Mouse (Mus musculus) c-Kit-negative CD71-positive TER-119-positive erythroid progenitor cells, embryonic 14.5 days (primary cell): ENCODE results near the gene Gm20498.
"Not testable (repeated sequence)": the region's sequence is repeated elsewhere in the genome, so short reads cannot be mapped to it uniquely, and the experiment has no call there.

Experiments
- DNase-seq: peaks from one replicate; pipeline ENCODE4 v3.0.0-alpha.2; 2013; ENCODE audit warnings: low read depth, low spot score

Gm20498 gene

DNA sequence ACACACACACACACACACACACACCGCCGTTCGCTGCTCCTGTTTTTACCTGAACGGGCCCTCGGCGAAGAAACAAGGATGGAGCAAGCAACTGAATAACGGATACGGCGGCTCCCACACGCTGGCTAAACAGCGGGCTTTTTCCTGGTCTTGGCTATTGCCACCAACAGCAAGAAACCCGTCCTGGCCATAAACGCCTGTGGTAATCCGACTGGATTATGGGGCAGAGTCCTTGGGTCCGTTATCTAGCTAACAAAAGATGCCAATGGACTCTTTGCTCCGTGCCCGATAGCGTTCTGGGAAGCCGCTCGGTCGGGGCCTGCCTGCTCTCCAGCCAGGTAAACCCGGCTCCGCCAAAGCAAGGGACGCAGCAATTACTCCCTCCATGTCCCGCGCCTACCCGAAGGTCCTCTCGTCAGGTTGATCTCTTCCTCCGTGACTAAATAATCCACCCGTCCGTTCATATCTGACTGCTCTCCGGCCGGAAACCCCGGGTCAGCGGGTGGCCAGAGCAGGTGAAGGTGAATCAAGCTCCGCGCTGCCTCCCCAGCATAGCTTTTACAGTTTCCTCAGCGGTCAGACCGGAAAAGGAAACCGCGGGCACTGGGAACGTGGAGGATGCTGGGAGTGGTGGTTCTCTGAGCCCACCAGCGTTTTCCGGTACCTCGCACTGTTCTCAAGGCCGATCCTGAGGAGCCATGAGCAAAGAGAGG, at the start of gene Gm20498, which contains the start of gene Synj2bp:
TSS of gene Gm20498 (minus strand) at position 590 of the 713 bp plus-strand sequence.
TSS of gene Synj2bp (minus strand) at position 596 of the 713 bp plus-strand sequence.
- DNase-seq: peak; percentile 58

DNA sequence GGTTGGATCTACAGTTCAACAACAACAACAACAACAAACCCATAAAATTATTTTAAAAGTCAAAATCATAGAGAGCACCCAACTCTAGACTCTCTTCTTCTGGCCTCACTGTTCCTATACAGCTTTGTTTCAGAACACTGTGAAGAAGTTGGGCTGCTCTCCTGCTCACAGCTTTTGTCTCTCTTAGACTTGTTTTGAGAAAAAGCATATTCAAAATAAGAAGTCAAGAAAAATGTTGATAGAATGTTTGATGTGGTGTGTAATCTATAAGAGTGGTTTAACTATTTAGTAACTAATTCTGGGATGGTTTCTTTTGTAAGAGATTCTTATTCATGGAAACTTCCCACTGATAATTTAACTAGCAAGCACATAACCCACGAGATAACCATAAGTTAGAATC, 35.7 kb upstream of the Gm20498 start, which contains the start of gene Adam21:
TSS of gene Adam21 (minus strand) at position 101 of the 400 bp plus-strand sequence.
- DNase-seq: no peak

GRCm38 (mm10) chr12:81567931-81568330, 35.2 kb upstream of the Gm20498 start:
- no peak for DNase-seq

DNA sequence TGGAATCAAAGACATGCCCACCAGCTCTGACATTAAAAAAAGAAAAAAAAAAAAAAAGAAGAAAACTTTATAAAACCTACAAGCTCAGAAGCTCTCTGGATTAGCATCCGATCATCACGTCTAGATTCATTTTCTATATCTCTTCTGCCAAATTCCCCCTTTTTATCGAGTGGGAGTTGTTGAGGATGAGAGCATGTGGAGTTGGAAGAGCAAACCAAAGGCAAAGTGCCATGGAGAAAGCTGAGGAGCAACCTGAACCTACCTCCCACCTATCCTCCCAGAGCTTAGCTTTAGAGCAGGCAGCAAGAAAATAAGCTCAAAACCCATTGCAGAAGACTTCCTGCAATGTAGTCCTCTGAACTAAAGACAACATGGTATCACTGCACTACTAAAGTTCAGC, 31.5 kb upstream of the Gm20498 start:
- DNase-seq: no peak

DNA sequence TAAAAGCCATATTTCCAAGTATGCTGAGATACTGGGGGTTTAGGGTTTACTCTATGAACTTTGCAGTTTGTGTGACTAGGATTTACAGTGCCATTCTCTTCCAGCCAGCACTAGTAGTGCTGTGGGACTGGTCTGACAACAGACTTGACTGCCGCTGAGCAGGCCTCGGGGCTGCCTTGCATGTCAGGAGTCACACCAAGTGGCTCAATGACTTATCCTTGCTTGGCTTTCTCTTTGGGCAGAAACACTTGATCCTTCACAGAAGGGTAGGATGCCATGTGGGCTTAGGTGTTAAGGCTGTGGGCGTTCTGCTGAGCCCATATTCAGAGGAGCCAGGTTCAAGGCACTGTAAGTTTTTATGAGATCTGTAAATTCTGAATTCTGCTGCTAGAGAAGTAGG, 16.6 kb upstream of the Gm20498 start:
- DNase-seq: no peak

DNA sequence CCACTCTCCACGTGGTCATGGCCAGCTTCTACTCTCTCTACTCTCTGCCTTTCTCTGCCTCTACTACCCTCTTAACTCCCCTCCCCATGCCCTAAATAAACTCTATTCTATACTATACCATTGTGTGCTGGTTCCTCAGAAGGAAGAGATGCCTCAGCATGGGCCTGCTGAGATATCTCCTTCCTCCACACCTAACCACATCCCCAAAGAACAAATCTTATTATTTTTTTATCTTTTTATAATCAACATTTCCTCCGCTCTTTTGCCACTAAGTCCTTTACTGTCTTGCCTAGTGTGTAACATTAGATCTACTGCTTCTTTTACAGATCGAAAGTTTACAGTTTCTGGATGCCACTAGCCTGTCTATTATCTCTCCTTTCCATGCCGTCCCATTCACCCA, 14.5 kb upstream of the Gm20498 start:
- DNase-seq: no peak

GRCm38 (mm10) chr12:81533029-81533419, 319 bp upstream of the Gm20498 start:
- no peak for DNase-seq

DNA sequence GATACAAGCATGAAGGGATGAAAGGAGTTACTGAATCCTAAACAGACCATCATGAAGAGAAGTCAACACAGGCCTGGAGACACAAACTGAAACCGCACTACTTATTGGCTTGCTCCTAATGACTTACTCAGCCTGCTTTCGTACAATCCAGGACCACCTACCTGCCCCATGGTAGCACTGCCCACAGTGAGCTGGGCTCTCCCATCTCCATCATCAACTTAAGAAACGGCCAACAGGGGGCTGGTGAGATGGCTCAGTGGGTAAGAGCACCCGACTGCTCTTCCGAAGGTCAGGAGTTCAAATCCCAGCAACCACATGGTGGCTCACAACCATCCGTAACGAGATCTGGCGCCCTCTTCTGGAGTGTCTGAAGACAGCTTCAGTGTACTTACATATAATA, 2.1 kb downstream of the Gm20498 start:
- not testable (repeated sequence) for DNase-seq

- DNase-seq: not testable (repeated sequence)
Observed at GRCm38 (mm10) chr12:81496906-81497305, 35.8 kb downstream of the Gm20498 start.

- DNase-seq: no peak
Observed at GRCm38 (mm10) chr12:81490491-81490890, 42.2 kb downstream of the Gm20498 start.

GRCm38 (mm10) chr12:81485311-81485710, 47.4 kb downstream of the Gm20498 start:
- DNase-seq: no peak

DNA sequence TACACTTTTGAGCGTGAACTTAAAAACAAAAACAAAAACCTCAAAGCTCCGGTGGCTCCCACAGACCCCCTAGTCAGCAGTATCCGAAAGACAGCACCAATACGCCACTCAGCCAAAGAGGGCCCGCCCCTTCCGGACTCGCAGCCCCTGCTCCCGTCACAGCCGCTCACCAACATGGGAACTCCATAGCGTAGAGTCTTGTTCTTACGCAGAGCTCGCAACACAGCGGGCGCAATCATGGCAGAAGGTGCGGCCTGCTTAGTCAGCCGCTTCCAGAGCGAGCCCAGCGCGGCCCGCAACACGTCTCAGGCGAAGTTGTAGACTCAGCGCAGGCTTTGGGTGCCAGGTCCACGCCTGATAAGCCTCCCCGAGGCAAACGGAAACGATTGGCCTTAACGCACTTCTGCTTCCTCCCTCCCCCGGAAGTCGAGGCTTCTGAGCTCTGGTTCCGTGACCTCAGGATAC, 47.9 kb downstream of the Gm20498 start, which contains the start of gene Cox16:
TSS of gene Cox16 (minus strand) at position 401 of the 465 bp plus-strand sequence.
- peak; percentile 66 for DNase-seq

DNA sequence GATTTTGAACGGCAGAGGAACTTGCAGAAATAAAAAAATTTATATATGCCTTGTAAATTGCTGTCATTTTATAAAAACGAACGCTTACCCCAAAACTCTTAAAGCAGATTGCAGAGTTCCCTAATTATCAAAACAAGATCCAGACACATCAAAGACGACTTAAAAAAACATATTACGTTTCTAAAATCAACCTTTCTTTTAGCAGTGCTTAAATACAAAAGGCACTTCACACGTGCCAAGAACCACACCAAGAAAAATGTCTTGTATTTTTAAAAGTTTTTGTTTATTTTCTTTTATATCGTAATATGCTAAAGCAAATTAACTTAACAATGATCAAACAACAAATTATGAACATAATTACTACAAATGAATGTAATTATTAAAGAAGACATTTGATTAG, 48.5 kb downstream of the Gm20498 start:
- no peak for DNase-seq

DNA sequence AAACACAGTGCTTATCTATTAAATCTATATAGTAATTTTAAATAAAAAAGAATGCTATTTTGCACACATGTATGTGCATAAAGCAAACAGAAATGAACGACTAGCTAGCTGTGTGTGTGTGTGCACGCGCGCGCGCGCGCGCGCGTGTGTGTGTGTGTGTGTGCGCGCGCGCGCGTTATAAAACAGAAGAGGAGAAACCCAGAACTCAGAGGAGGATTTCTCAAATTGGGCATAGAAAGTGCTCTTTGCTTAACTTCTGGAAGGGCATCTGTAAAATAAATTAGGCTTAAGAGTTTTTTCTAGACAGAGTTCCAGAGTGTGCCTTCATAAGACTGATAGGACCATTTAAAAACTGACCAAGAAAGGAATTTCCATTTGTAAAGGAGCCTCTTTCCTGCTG, 49.0 kb downstream of the Gm20498 start:
- DNase-seq: peak; percentile 40

- DNase-seq: not testable (repeated sequence)
Observed at GRCm38 (mm10) chr12:81459051-81459450, 73.7 kb downstream of the Gm20498 start.

GRCm38 (mm10) chr12:81438985-81439384, 93.7 kb downstream of the Gm20498 start:
- DNase-seq: not testable (repeated sequence)

- DNase-seq: not testable (repeated sequence)
Observed at GRCm38 (mm10) chr12:81434778-81435177, 97.9 kb downstream of the Gm20498 start.

GRCm38 (mm10) chr12:81421846-81422245, 110.9 kb downstream of the Gm20498 start, which contains the start of gene Adam4:
Adam4 (minus strand) TSS chr12:81421946.
- DNase-seq: no peak

DNA sequence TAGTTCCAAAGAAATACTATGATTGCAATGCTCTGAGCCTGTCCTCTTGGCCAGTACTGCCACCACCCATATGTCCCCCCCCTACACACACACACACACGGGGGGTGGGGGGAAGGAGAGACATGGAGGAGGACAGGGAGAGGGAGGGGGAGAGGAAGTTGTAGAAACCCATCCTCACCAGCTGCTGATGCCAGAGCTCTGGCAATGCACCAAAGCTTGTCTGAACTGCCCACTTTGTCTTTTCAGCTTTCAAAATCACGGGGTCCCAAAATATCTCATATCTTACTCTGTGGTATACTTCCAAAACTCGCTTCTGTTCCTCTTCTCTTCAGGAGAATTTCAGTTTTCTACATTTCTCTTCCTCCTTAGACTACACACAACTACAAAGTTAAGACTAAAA, 119.5 kb downstream of the Gm20498 start:
- no peak for DNase-seq

DNA sequence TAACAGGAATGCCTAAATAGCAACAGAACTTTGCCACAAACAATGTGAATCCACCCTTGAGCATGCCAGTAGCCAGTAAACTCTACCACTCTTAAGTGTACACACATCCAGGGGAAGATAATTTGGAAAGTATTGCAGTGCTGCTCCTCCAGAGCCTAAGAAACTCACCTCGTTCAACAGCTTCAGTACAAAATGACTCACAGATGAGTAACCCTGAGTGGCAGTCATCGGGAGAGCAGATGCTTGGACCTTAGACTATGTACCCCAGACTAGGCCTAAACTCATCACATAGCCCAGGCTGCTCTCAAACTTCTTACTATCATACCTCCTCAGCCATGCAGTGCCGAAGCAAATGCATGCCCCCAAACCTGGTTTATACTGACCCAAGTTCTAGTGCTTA, 123.7 kb downstream of the Gm20498 start:
- no peak for DNase-seq

GRCm38 (mm10) chr12:81402187-81402586, 130.5 kb downstream of the Gm20498 start:
- DNase-seq: no peak

DNA sequence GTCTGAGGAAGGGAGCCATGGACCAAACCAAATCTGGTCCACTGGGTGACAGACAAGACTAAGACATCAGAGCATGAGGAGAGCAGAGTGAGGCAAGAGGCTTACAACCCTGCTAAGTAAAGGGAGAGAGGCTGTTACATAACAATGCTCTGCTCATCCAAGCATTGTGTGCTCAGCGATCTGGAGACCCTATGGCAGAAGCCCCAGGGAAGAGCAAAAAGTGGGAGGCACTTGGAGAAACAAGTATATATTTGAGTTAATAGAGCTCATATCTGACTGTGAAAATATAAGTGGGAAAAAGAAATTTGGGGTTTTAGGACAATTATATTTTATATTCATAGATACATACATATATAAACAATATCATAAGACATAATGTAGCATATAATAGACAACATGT, 153.3 kb downstream of the Gm20498 start, which contains the start of gene Gm4787:
TSS of gene Gm4787 (minus strand) at position 101 of the 400 bp plus-strand sequence.
- DNase-seq: not testable (repeated sequence)

DNA sequence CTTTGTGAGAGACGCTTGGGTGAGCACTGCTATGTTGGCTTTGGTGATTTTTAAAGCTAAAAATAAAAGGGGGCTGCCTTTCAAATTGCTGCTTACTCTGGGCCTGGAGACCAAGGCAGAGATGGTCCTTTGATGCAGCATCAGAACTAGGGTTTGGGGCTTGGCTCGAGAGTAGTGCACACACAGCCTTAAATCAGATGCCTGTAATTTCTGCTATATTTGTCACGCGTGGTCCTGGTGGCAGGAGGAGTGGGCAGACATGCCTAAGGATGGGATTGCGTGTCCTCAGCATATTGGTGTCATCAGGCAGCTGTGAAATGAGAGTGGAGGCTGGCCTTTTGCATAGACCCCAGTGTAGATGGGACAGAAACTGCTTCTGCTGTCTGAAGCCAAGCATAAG, 198.9 kb downstream of the Gm20498 start:
- DNase-seq: no peak
